In genomic region chr10:59952152-59952780, GRCm38 (mm10) we compare ENCODE assay signal across 8 mouse cellular contexts. TPM values are rescaled to one million over a fixed set of nuclear protein-coding genes. Genes with fewer than 3 reads are reported as not detected.
DNase-seq lines count a peak whose midpoint lies in the region; ATAC-seq and TF ChIP-seq lines count a peak whose summit lies in the region.

No protein-coding gene starts in this region.

- H3K36me3 ChIP-seq in forebrain, embryonic 12.5 days (replicated peaks): 0 out of 2 replicates have a peak, but pooled peaks cover 4% of the 10 kb centered on the region
- H3K36me3 ChIP-seq in small intestine, adult 2 months (ENCODE audit: control insufficient read depth, insufficient read depth, low read length): peaks cover 6% of the 10 kb centered on the region

- peak overlapping the region; percentile 98 for H3K9ac ChIP-seq in forebrain, embryonic 12.5 days

- H3K4me1 ChIP-seq in forebrain, embryonic 12.5 days: peaks cover 46% of the 10 kb centered on the region
- H3K4me1 ChIP-seq in small intestine, adult 2 months (ENCODE audit: control insufficient read depth, insufficient read depth, insufficient read length, low read length): peaks cover 22% of the 10 kb centered on the region

- no peaks in the 10 kb centered on the region for H3K9me3 ChIP-seq in forebrain, embryonic 12.5 days

- no peaks in the 10 kb centered on the region for H3K27me3 ChIP-seq in forebrain, embryonic 12.5 days
- no peaks in the 10 kb centered on the region for H3K27me3 ChIP-seq in small intestine, adult 2 months (ENCODE audit: control insufficient read depth, insufficient read depth, low read length)

- DNase-seq in cerebellum, adult 9-10 months: no peak
- DNase-seq in cerebellum, adult 11 months: peak; percentile 73
- DNase-seq in heart, postnatal 10 days: peak; percentile 80
- DNase-seq in layer of hippocampus, postnatal 10 days (ENCODE audit: low spot score in 2 of 2): peak; percentile 70 to 80

- no peak; the same call in 1 of the 2 replicates for TF ChIP-seq POLR2A in small intestine, adult 2 months (IDR thresholded peaks at IDR 0.05; ENCODE audit: low read depth, low read length)

- peak overlapping the region; percentile 96 for H3K27ac ChIP-seq in forebrain, embryonic 12.5 days
- H3K27ac ChIP-seq in small intestine, adult 2 months (ENCODE audit: insufficient read depth, low read depth, low read length): peak overlapping the region; percentile 79

- intact Hi-C loops in heart, postnatal 10 days (cut with DNase I): loop anchor here (1.0 kb wide), 2 partner anchors 17 to 22 kb away; no protein-coding TSS in a partner anchor

- WGBS in forebrain, embryonic 12.5 days: under 1% methylated on average over 31 of the region's 31 CpGs
- WGBS in small intestine, adult 2 months: under 1% methylated on average over 31 of the region's 31 CpGs

- H3K4me3 ChIP-seq in forebrain, embryonic 12.5 days (replicated peaks): peak overlapping the region; percentile 79
- peak overlapping the region; percentile 67 for H3K4me3 ChIP-seq in small intestine, adult 2 months (ENCODE audit: low read depth, low read length)

- peak; percentile 34 for ATAC-seq in cerebellum, adult (ENCODE audit: insufficient number of reproducible peaks, low FRiP score, low TSS enrichment)
- peak; percentile 31 for ATAC-seq in forebrain, embryonic 12.5 days (ENCODE audit: low FRiP score)
- peak; percentile 16 for ATAC-seq in megakaryocyte progenitor cell, adult 5-6 weeks (replicated peaks; ENCODE audit: poor library complexity)

- no peak for TF ChIP-seq CTCF in small intestine, adult 2 months (IDR thresholded peaks at IDR 0.05; ENCODE audit: extremely low read depth, insufficient read length, insufficient replicate concordance, low read depth, low read length)

- peak overlapping the region; percentile 86 for H3K4me2 ChIP-seq in forebrain, embryonic 12.5 days

RNA-seq across cellular contexts. Expression of gene Ddit4, which starts 0.6 kb away (rescaled TPM):
- polyA plus RNA-seq in forebrain, embryonic 12.5 days (2016; fragmentation: Nextera tagmentation; extraction: Ambion mirVana): 58.9 and 61.6 TPM in 2 replicates
- total RNA-seq in heart, postnatal 10 days (2021): 100 to 1,000 TPM in 1 of 2 experiments, 10 to 100 TPM in 1; 65.8 to 116 TPM
- 10 to 100 TPM; 73.6 to 94.2 TPM for total RNA-seq in layer of hippocampus, postnatal 10 days (2021)
- 0.37 and 2.4 TPM in 2 replicates for total RNA-seq in megakaryocyte progenitor cell, adult 5-6 weeks (2015)
- total RNA-seq in megakaryocyte progenitor cell, adult 5-6 weeks (2017): 0.41 and 0.42 TPM in 2 replicates
- polyA plus RNA-seq in small intestine, adult 2 months (2012; rRNA removed): 21.5 and 35.0 TPM in 2 replicates

RNA-seq across cellular contexts. Expression of gene Ascc1, which starts 50.3 kb away (rescaled TPM):
- polyA plus RNA-seq in forebrain, embryonic 12.5 days (2016; fragmentation: Nextera tagmentation; extraction: Ambion mirVana): 38.5 and 38.6 TPM in 2 replicates
- total RNA-seq in heart, postnatal 10 days (2021): 10 to 100 TPM; 20.8 to 22.8 TPM
- total RNA-seq in layer of hippocampus, postnatal 10 days (2021): 10 to 100 TPM; 19.2 to 19.9 TPM
- 38.3 and 38.9 TPM in 2 replicates for total RNA-seq in megakaryocyte progenitor cell, adult 5-6 weeks (2015)
- 27.8 and 33.2 TPM in 2 replicates for total RNA-seq in megakaryocyte progenitor cell, adult 5-6 weeks (2017)
- 5.8 and 14.2 TPM in 2 replicates for polyA plus RNA-seq in small intestine, adult 2 months (2012; rRNA removed)

RNA-seq across cellular contexts. Expression of gene Anapc16, which starts 50.7 kb away (rescaled TPM):
- polyA plus RNA-seq in forebrain, embryonic 12.5 days (2016; fragmentation: Nextera tagmentation; extraction: Ambion mirVana): 100 and 106 TPM in 2 replicates
- total RNA-seq in heart, postnatal 10 days (2021): 10 to 100 TPM; 73.8 to 83.7 TPM
- 10 to 100 TPM; 66.0 to 72.3 TPM for total RNA-seq in layer of hippocampus, postnatal 10 days (2021)
- 54.5 and 55.9 TPM in 2 replicates for total RNA-seq in megakaryocyte progenitor cell, adult 5-6 weeks (2015)
- total RNA-seq in megakaryocyte progenitor cell, adult 5-6 weeks (2017): 32.6 and 35.1 TPM in 2 replicates
- 33.0 and 51.4 TPM in 2 replicates for polyA plus RNA-seq in small intestine, adult 2 months (2012; rRNA removed)

Comparison
In these comparisons a context has a peak if more than half of its experiments do, and no peak if none do; other contexts are left out.
1. RNA of gene Ddit4, which starts 0.6 kb away (total RNA-seq): 65.8 to 116 TPM in heart, postnatal 10 days and 73.6 to 94.2 TPM in layer of hippocampus, postnatal 10 days; 0.37 to 2.4 TPM in megakaryocyte progenitor cell, adult 5-6 weeks; every median in the first group is over 10 times any median in the second.
2. Peak in every context shown above with its lines, with median percentiles within 50 percentile points of each other: ATAC-seq.